Mouse (Mus musculus): ENCODE results near the gene C8g.

The C8g gene

DNA sequence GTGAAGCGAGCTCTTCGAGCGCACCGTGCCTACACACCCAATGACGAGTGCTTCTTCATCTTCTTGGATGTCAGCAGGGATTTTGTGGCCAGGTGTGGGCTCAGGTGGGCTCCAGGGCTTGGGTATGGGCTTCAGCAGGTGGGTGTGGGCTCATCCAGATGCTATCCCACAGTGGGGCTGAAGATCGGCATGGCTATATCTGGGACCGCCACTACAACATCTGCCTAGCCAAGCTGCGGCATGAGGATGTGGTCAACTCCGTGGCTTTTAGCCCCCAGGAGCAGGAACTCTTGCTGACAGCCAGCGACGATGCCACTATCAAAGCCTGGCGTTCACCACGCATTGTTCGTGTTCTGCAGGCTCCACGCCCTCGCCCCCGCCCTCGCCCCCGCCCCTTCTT is 3.0 kb upstream of the C8g start:
- H3K36me3 ChIP-seq (ENCODE audit: insufficient read depth, low read length) = peaks cover 31% of the 10 kb centered on the region
- H3K4me3 ChIP-seq (replicated peaks; ENCODE audit: low read length) = no peak overlapping the region
- H3K9me3 ChIP-seq (ENCODE audit: low read length) = no peaks in the 10 kb centered on the region
- TF ChIP-seq POU5F1 (IDR thresholded peaks at IDR 0.05; ENCODE audit: borderline replicate concordance, low read length) = no peak
- no peak for TF ChIP-seq CTCF (conservative IDR thresholded peaks at IDR 0.05; ENCODE audit: low read length)
- TF ChIP-seq NANOG (IDR thresholded peaks at IDR 0.05; ENCODE audit: borderline replicate concordance, low read length) = no peak
- H3K4me1 ChIP-seq (replicated peaks; ENCODE audit: low read depth, low read length) = peaks cover 44% of the 10 kb centered on the region
- no peaks in the 10 kb centered on the region for H3K27me3 ChIP-seq (ENCODE audit: insufficient read depth, low read length)

DNA sequence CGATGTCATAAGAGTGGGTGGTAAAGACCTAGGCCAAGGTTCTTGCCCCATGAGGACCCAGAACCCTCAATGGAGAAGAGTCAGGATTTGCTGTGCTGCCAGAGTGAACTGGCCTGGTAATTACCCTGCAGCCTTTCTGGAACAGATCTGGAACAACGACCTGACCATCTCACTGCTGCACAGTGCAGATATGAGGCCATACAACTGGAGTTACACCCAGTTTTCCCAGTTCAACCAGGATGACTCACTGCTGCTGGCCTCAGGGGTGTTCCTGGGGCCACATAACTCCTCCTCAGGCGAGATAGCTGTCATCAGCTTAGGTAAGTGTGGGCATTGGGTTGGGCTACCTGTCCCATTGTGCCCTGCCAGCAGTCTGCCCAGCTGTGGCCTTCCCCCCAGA is 1.2 kb upstream of the C8g start:
- peaks cover 31% of the 10 kb centered on the region for H3K36me3 ChIP-seq (ENCODE audit: insufficient read depth, low read length)
- H3K4me3 ChIP-seq (replicated peaks; ENCODE audit: low read length) = peak overlapping the region; percentile 93
- peaks cover 61% of the 10 kb centered on the region for H3K4me1 ChIP-seq (replicated peaks; ENCODE audit: low read depth, low read length)
- H3K9me3 ChIP-seq (ENCODE audit: low read length) = no peaks in the 10 kb centered on the region
- TF ChIP-seq NANOG (IDR thresholded peaks at IDR 0.05; ENCODE audit: borderline replicate concordance, low read length) (no peak), CTCF (conservative IDR thresholded peaks at IDR 0.05; ENCODE audit: low read length) (no peak), POU5F1 (IDR thresholded peaks at IDR 0.05; ENCODE audit: borderline replicate concordance, low read length) (no peak)
- H3K27me3 ChIP-seq (ENCODE audit: insufficient read depth, low read length) = no peaks in the 10 kb centered on the region

DNA sequence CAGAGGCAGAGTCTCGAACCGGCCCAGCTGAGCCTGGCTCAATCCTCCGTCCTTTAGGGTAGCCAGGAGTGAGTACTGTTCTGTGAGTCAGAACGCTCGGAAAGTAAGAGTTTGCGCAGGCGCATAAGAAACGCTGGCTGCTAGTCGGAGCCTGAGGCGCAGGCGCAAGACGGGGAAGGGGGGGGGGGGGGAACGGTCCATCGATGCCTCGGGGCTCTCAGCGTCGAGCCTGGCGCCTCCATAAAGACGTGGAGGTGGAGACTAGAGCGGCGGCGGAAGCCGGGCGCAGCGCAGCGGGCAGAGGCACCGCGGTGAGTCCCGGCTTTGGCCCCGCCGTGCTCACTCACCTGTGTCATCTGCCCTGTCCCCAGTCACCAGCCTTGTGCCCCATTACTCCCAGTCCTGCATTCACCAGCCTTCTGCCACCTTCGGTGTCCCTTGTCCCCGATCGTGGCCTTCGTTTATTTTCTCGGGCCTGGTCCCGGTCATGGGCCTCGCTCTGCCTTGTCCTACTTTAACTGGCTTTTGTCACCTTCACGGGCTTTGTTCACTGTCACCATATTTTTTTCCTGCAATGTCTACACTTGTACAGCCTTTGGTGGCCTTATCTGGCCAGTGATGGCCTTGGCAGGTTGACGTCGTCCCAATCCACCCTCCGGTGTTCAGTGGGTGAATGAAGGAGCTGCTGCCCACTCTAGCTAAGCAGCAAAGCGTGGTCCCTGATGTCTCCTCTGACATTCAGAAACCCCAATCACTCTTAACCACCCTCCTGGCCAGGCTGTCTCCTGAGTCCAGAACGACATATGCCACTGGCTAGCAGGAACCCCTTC is 728 bp downstream of the C8g start, which contains the start of gene Fbxw5:
Gene Fbxw5 (plus strand): TSS at position 175 of the 830 bp plus-strand sequence.
- no peak for TF ChIP-seq CTCF (conservative IDR thresholded peaks at IDR 0.05; ENCODE audit: low read length)
- TF ChIP-seq NANOG (IDR thresholded peaks at IDR 0.05; ENCODE audit: borderline replicate concordance, low read length) = no peak
- TF ChIP-seq POU5F1 (IDR thresholded peaks at IDR 0.05; ENCODE audit: borderline replicate concordance, low read length) = no peak
- H3K9me3 ChIP-seq (ENCODE audit: low read length) = no peaks in the 10 kb centered on the region
- H3K4me3 ChIP-seq (replicated peaks; ENCODE audit: low read length) = peak within 1 kb of the TSS; percentile 93
- H3K4me1 ChIP-seq (replicated peaks; ENCODE audit: low read depth, low read length) = peaks cover 68% of the 10 kb centered on the region
- no peaks in the 10 kb centered on the region for H3K27me3 ChIP-seq (ENCODE audit: insufficient read depth, low read length)
- peaks cover 31% of the 10 kb centered on the region for H3K36me3 ChIP-seq (ENCODE audit: insufficient read depth, low read length)

DNA sequence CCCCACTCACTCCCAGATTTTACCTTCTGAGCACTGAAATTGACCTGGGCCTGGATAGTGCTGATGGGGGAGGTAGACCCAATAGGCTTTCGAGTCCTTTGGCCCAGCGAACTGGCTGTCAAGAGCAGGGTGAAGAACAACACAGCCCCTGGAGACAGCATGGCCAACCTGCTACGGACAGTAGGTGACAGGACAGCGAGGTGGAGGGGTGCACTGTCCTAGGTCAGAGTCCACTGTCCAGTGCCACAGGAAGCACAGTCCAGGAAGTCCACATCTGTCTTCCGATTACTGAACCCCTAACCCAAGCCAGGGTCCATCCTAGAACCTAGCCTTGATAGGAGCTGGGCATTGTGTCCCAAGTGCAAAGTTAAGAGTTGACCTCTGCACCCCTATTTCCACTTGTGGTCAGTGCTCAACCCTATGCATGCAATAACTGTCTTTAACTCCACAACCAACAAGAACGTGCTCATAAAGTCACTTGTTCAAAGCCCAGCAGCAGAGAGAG is 1.4 kb downstream of the C8g start:
- H3K36me3 ChIP-seq (ENCODE audit: insufficient read depth, low read length) = peaks cover 25% of the 10 kb centered on the region
- peaks cover 68% of the 10 kb centered on the region for H3K4me1 ChIP-seq (replicated peaks; ENCODE audit: low read depth, low read length)
- H3K9me3 ChIP-seq (ENCODE audit: low read length) = no peaks in the 10 kb centered on the region
- H3K27me3 ChIP-seq (ENCODE audit: insufficient read depth, low read length) = no peaks in the 10 kb centered on the region
- H3K4me3 ChIP-seq (replicated peaks; ENCODE audit: low read length) = peak overlapping the region; percentile 93
- no peak for TF ChIP-seq CTCF (conservative IDR thresholded peaks at IDR 0.05; ENCODE audit: low read length)
- no peak for TF ChIP-seq NANOG (IDR thresholded peaks at IDR 0.05; ENCODE audit: borderline replicate concordance, low read length)
- no peak for TF ChIP-seq POU5F1 (IDR thresholded peaks at IDR 0.05; ENCODE audit: borderline replicate concordance, low read length)

DNA sequence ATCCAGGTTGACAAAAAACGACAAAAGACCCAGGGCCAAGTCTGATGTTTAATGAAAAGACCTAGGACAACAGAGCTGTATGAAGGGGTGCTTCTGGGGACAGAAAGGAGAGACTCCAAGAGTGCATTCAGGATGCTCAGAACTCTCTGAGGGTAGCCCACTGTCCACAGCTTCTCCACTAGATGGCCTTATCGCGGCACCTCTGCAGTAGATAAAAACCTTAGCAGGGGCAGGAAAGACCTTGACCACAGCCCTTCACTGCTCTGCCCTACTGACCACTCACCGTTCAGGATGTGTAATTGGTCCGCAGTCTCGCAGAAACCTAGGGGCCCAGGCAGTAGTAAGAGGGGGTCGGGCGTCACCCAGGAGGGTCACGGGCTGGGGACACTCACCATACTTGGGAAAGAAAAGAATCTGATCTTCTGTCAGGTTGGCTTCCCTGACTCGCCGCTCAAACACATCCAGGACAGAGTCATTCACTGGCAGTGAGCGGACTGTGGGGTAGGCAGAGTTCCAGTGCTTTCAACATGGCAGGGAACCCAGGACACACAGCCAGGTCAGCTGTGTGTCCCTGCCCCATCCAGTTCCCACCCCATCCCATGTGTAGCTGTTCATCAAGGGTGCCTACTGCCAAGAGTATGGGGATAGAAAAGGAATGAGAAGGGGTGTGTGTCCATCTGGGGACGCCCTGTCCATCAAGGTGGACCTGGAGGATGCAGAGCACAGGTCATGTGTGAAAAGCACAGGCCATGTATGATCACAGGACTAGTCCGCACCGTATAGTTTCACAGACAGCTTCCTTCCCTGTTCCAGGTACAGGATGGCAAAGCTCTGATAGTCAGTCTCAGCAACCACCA is 2.7 kb downstream of the C8g start:
- no peaks in the 10 kb centered on the region for H3K9me3 ChIP-seq (ENCODE audit: low read length)
- H3K4me1 ChIP-seq (replicated peaks; ENCODE audit: low read depth, low read length) = peaks cover 62% of the 10 kb centered on the region
- H3K27me3 ChIP-seq (ENCODE audit: insufficient read depth, low read length) = no peaks in the 10 kb centered on the region
- peaks cover 13% of the 10 kb centered on the region for H3K36me3 ChIP-seq (ENCODE audit: insufficient read depth, low read length)
- no peak overlapping the region for H3K4me3 ChIP-seq (replicated peaks; ENCODE audit: low read length)
- TF ChIP-seq NANOG (IDR thresholded peaks at IDR 0.05; ENCODE audit: borderline replicate concordance, low read length) = no peak
- no peak for TF ChIP-seq CTCF (conservative IDR thresholded peaks at IDR 0.05; ENCODE audit: low read length)
- no peak for TF ChIP-seq POU5F1 (IDR thresholded peaks at IDR 0.05; ENCODE audit: borderline replicate concordance, low read length)

DNA sequence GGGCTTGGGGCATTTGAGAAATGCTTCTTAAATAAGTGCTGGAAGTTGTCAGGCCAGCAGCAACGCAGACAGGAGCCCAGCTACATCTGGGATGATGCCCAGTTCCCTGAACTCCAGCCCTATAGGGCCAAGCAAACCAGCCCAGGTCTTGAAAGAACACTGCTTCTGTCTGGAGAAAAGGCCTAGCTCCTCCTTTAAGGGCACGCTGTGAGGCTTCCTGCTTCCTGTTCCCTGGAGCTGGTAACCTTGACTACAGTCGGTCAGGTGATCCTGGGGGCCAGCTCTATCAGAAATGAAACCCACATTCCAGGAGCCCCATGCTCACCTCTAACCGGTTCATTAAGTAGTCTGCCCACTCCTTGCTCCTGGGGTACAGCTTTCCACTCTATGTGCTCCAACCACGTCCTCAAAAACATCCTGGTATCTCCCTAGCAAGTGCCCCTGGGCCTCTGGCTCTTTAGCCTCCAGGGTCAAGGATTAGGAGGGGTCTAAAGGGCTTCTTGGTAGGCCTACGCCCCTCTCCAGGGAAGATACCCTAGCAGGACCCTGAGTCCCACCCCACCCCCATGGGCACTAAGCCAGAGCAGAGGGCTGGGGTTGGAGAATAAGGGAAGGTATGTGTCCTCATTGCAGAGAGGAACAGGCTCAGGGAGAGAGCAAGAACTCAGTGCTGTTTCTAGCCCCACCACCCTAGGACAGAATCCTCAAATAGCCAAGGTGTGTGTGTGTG is 3.5 kb downstream of the C8g start:
- Histone ChIP-seq H3K9me3 (ENCODE audit: low read length) (no peaks in the 10 kb centered on the region), H3K4me1 (replicated peaks; ENCODE audit: low read depth, low read length) (peaks cover 54% of the 10 kb centered on the region), H3K36me3 (ENCODE audit: insufficient read depth, low read length) (0 out of 2 replicates have a peak, but pooled peaks cover 6% of the 10 kb centered on the region), H3K4me3 (replicated peaks; ENCODE audit: low read length) (no peak overlapping the region), H3K27me3 (ENCODE audit: insufficient read depth, low read length) (no peaks in the 10 kb centered on the region)
- TF ChIP-seq POU5F1 (IDR thresholded peaks at IDR 0.05; ENCODE audit: borderline replicate concordance, low read length) = no peak

DNA sequence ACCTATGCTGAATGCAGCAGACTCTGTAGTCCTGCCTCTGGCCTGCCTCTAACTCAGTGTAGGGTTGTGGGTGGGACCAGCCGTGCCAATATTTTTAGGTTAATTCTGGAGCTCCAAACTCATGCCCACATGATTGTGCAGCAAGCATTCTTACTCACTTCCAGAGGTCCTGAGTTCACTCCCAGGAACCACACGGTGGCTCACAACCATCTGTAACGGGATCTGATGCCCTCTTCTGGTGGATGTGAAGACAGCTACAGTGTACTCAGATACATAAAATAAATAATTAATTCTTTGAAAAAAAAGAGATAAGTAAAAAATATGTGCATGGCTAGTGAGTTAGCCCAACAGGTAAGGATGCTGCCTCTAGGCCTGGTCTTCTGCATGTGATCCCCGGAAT is 5.1 kb downstream of the C8g start:
- no peak overlapping the region for H3K4me3 ChIP-seq (replicated peaks; ENCODE audit: low read length)
- peaks cover 38% of the 10 kb centered on the region for H3K4me1 ChIP-seq (replicated peaks; ENCODE audit: low read depth, low read length)
- H3K27me3 ChIP-seq (ENCODE audit: insufficient read depth, low read length) = no peaks in the 10 kb centered on the region
- H3K9me3 ChIP-seq (ENCODE audit: low read length) = no peaks in the 10 kb centered on the region
- TF ChIP-seq POU5F1 (IDR thresholded peaks at IDR 0.05; ENCODE audit: borderline replicate concordance, low read length) (no peak), CTCF (conservative IDR thresholded peaks at IDR 0.05; ENCODE audit: low read length) (peak; percentile 22)
- H3K36me3 ChIP-seq (ENCODE audit: insufficient read depth, low read length) = no peaks in the 10 kb centered on the region

DNA sequence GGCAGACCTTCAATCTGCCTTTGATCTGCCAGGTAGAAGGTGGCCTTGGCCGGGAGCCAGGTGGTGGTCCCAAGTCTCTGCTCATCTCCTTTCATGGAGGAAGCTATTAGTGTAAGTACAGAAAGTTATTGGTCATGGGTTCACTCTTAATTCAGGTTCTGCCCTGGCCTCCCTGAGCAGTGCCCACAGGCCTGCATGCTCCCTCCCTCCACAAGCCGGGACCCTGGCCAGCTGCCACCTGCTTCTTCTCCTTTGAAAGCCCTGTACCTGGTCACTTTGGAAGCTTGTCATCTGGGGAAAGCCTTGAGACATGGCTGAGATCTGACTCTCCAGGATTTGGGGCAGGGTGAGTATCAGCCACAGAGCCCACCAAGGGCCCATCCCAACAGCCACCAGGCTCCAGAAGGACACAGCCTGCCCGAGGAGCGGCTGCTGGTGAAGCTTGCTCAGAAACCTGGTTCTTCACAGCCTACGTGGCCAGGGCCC is 8.0 kb downstream of the C8g start, which contains the start of gene Lcn12:
Gene Lcn12 (minus strand): TSS at position 436 of the 486 bp plus-strand sequence.
- TF ChIP-seq CTCF (conservative IDR thresholded peaks at IDR 0.05; ENCODE audit: low read length) (no peak), POU5F1 (IDR thresholded peaks at IDR 0.05; ENCODE audit: borderline replicate concordance, low read length) (no peak), NANOG (IDR thresholded peaks at IDR 0.05; ENCODE audit: borderline replicate concordance, low read length) (no peak)
- H3K9me3 ChIP-seq (ENCODE audit: low read length) = no peaks in the 10 kb centered on the region
- no peaks in the 10 kb centered on the region for H3K27me3 ChIP-seq (ENCODE audit: insufficient read depth, low read length)
- no peaks in the 10 kb centered on the region for H3K36me3 ChIP-seq (ENCODE audit: insufficient read depth, low read length)
- H3K4me3 ChIP-seq (replicated peaks; ENCODE audit: low read length) = no peak within 1 kb of the TSS
- peaks cover 15% of the 10 kb centered on the region for H3K4me1 ChIP-seq (replicated peaks; ENCODE audit: low read depth, low read length)
